Mouse (Mus musculus) forebrain, embryonic 16.5 days (tissue): ENCODE data around the gene Fastkd5. TPM values are rescaled to one million over a fixed set of nuclear protein-coding genes. Genes with fewer than 3 reads are reported as not detected.

Experiments
- ATAC-seq: fragments of 200-750 bp; cut with Nextera tagmentation; 2 replicates; pipeline ENCODE4 v1.8.0; 2017; ENCODE audit warnings: mild to moderate bottlenecking, moderate library complexity
- H3K27ac ChIP-seq: fragments of 300-500 bp; sonication (generic); 2 replicates; pipeline ENCODE4 v1.5.1; 2014; ENCODE audit warnings: low read length, control low read depth
- H3K27me3 ChIP-seq: fragments of 300-500 bp; sonication (generic); replicated peaks from 2 replicates; pipeline ENCODE4 v1.6.1; 2014; ENCODE audit warnings: low read length; ENCODE audit not compliant: control insufficient read depth, insufficient read depth
- H3K36me3 ChIP-seq: fragments of 300-500 bp; sonication (generic); 2 replicates; pipeline ENCODE4 v1.6.1; 2014; ENCODE audit not compliant: control insufficient read depth, insufficient read depth
- H3K4me1 ChIP-seq: fragments of 300-500 bp; sonication (generic); replicated peaks from 2 replicates; pipeline ENCODE4 v1.6.1; 2014; ENCODE audit warnings: low read length; ENCODE audit not compliant: control insufficient read depth, insufficient read depth
- H3K4me2 ChIP-seq: fragments of 300-500 bp; sonication (generic); 2 replicates; pipeline ENCODE4 v1.6.1; 2014; ENCODE audit warnings: mild to moderate bottlenecking, low read length, control low read depth
- H3K4me3 ChIP-seq: fragments of 300-500 bp; sonication (generic); replicated peaks from 2 replicates; pipeline ENCODE4 v1.5.1; 2014; ENCODE audit warnings: mild to moderate bottlenecking, low read length, control low read depth
- H3K9ac ChIP-seq: fragments of 300-500 bp; sonication (generic); replicated peaks from 2 replicates; pipeline ENCODE4 v1.6.1; 2014; ENCODE audit warnings: low read depth, low read length, control low read depth
- H3K9me3 ChIP-seq: fragments of 300-500 bp; sonication (generic); 2 replicates; pipeline ENCODE4 v1.6.1; 2016; ENCODE audit warnings: low read length; ENCODE audit not compliant: control insufficient read depth
- WGBS: fragments of 180-500 bp; shearing (Covaris S2); extraction: QIAGEN DNeasy Blood & Tissue Kit; methylation state at CpG from one replicate; pipeline ENCODE4 v1.1.7; 2014; 5-methylcytosine and 5-hydroxymethylcytosine counted together
- polyA plus RNA-seq: library from polyadenylated mRNA; unstranded; fragments of >200 nt; fragmentation: Nextera tagmentation; extraction: Ambion mirVana; gene quantifications from 2 replicates; pipeline ENCODE4 v1.2.1, GENCODE M21; 2015

The Fastkd5 gene
- polyA plus RNA-seq, 1 experiment from 2014 or later = 12.5 TPM

GRCm38 (mm10) chr2:130618972-130619371, 10.9 kb downstream of the Fastkd5 start:
- no peak overlapping the region for H3K9ac ChIP-seq
- no peaks in the 10 kb centered on the region for H3K4me1 ChIP-seq
- 85% methylated on average over 7 of the region's 7 CpGs for WGBS
- no peak overlapping the region for H3K4me3 ChIP-seq
- H3K9me3 ChIP-seq = no peaks in the 10 kb centered on the region
- ATAC-seq = no peak
- peaks cover 15% of the 10 kb centered on the region for H3K36me3 ChIP-seq
- no peaks in the 10 kb centered on the region for H3K27me3 ChIP-seq
- H3K4me2 ChIP-seq = no peak overlapping the region
- no peak overlapping the region for H3K27ac ChIP-seq

GRCm38 (mm10) chr2:130613091-130613490, 16.7 kb downstream of the Fastkd5 start:
- H3K4me2 ChIP-seq = no peak overlapping the region
- no peaks in the 10 kb centered on the region for H3K4me1 ChIP-seq
- ATAC-seq = no peak
- H3K9me3 ChIP-seq = no peaks in the 10 kb centered on the region
- H3K4me3 ChIP-seq = no peak overlapping the region
- H3K27ac ChIP-seq = no peak overlapping the region
- 60% methylated on average over 3 of the region's 3 CpGs for WGBS
- peaks cover 7% of the 10 kb centered on the region for H3K36me3 ChIP-seq
- H3K27me3 ChIP-seq = no peaks in the 10 kb centered on the region
- H3K9ac ChIP-seq = no peak overlapping the region

GRCm38 (mm10) chr2:130602195-130602594, 27.6 kb downstream of the Fastkd5 start:
- H3K27ac ChIP-seq = no peak overlapping the region
- H3K9me3 ChIP-seq = no peaks in the 10 kb centered on the region
- 85% methylated on average over 4 of the region's 4 CpGs for WGBS
- H3K27me3 ChIP-seq = no peaks in the 10 kb centered on the region
- H3K9ac ChIP-seq = no peak overlapping the region
- H3K4me1 ChIP-seq = no peaks in the 10 kb centered on the region
- H3K4me2 ChIP-seq = no peak overlapping the region
- no peak for ATAC-seq
- H3K4me3 ChIP-seq = no peak overlapping the region
- H3K36me3 ChIP-seq = peaks cover 16% of the 10 kb centered on the region

GRCm38 (mm10) chr2:130598399-130598798, 31.4 kb downstream of the Fastkd5 start:
- Histone ChIP-seq H3K9ac (no peak overlapping the region), H3K4me3 (no peak overlapping the region), H3K36me3 (peaks cover 9% of the 10 kb centered on the region), H3K9me3 (no peaks in the 10 kb centered on the region), H3K27me3 (no peaks in the 10 kb centered on the region), H3K4me1 (no peaks in the 10 kb centered on the region), H3K27ac (no peak overlapping the region), H3K4me2 (no peak overlapping the region)
- ATAC-seq = no peak
- WGBS = 77% methylated on average over 3 of the region's 3 CpGs

GRCm38 (mm10) chr2:130597601-130598010, 32.2 kb downstream of the Fastkd5 start:
- H3K36me3 ChIP-seq = peaks cover 8% of the 10 kb centered on the region
- 20% methylated on average over 1 of the region's 1 CpGs for WGBS
- no peak overlapping the region for H3K4me2 ChIP-seq
- no peaks in the 10 kb centered on the region for H3K27me3 ChIP-seq
- H3K4me3 ChIP-seq = no peak overlapping the region
- no peaks in the 10 kb centered on the region for H3K9me3 ChIP-seq
- H3K4me1 ChIP-seq = no peaks in the 10 kb centered on the region
- H3K27ac ChIP-seq = no peak overlapping the region
- ATAC-seq = peak; percentile 74; the same call in 1 of the 2 replicates
- no peak overlapping the region for H3K9ac ChIP-seq

- WGBS = 90% methylated on average over 1 of the region's 1 CpGs
- no peaks in the 10 kb centered on the region for H3K4me1 ChIP-seq
- no peak overlapping the region for H3K9ac ChIP-seq
- peaks cover 12% of the 10 kb centered on the region for H3K36me3 ChIP-seq
- no peak overlapping the region for H3K4me2 ChIP-seq
- H3K27me3 ChIP-seq = no peaks in the 10 kb centered on the region
- H3K4me3 ChIP-seq = no peak overlapping the region
- no peak for ATAC-seq
- no peaks in the 10 kb centered on the region for H3K9me3 ChIP-seq
- no peak overlapping the region for H3K27ac ChIP-seq
Observed at GRCm38 (mm10) chr2:130595596-130595995, 34.2 kb downstream of the Fastkd5 start.

- no peaks in the 10 kb centered on the region for H3K9me3 ChIP-seq
- H3K36me3 ChIP-seq = peaks cover 5% of the 10 kb centered on the region
- H3K4me2 ChIP-seq = no peak overlapping the region
- no peak overlapping the region for H3K9ac ChIP-seq
- H3K27me3 ChIP-seq = no peaks in the 10 kb centered on the region
- H3K27ac ChIP-seq = no peak overlapping the region
- ATAC-seq = no peak
- no peaks in the 10 kb centered on the region for H3K4me1 ChIP-seq
- WGBS = 92% methylated on average over 2 of the region's 2 CpGs
- H3K4me3 ChIP-seq = no peak overlapping the region
Observed at GRCm38 (mm10) chr2:130591016-130591415, 38.8 kb downstream of the Fastkd5 start.

- H3K4me3 ChIP-seq = no peak overlapping the region
- no peaks in the 10 kb centered on the region for H3K9me3 ChIP-seq
- H3K4me1 ChIP-seq = no peaks in the 10 kb centered on the region
- no peak overlapping the region for H3K4me2 ChIP-seq
- WGBS = 91% methylated on average over 2 of the region's 2 CpGs
- H3K27me3 ChIP-seq = no peaks in the 10 kb centered on the region
- no peak overlapping the region for H3K27ac ChIP-seq
- no peak overlapping the region for H3K9ac ChIP-seq
- peaks cover 5% of the 10 kb centered on the region; the same call in 1 of the 2 replicates for H3K36me3 ChIP-seq
- no peak for ATAC-seq
Observed at GRCm38 (mm10) chr2:130589761-130590160, 40.1 kb downstream of the Fastkd5 start.

GRCm38 (mm10) chr2:130589157-130589556, 40.7 kb downstream of the Fastkd5 start:
- no peaks in the 10 kb centered on the region for H3K27me3 ChIP-seq
- no peaks in the 10 kb centered on the region for H3K9me3 ChIP-seq
- WGBS = 48% methylated on average over 4 of the region's 4 CpGs
- no peak overlapping the region for H3K4me2 ChIP-seq
- no peaks in the 10 kb centered on the region for H3K4me1 ChIP-seq
- H3K27ac ChIP-seq = no peak overlapping the region
- H3K4me3 ChIP-seq = no peak overlapping the region
- no peak overlapping the region for H3K9ac ChIP-seq
- ATAC-seq = no peak
- H3K36me3 ChIP-seq = peaks cover 5% of the 10 kb centered on the region; the same call in 1 of the 2 replicates

- no peak overlapping the region for H3K9ac ChIP-seq
- ATAC-seq = no peak
- H3K27ac ChIP-seq = no peak overlapping the region
- no peaks in the 10 kb centered on the region for H3K4me1 ChIP-seq
- no peaks in the 10 kb centered on the region for H3K9me3 ChIP-seq
- no peak overlapping the region for H3K4me3 ChIP-seq
- H3K36me3 ChIP-seq = peaks cover 5% of the 10 kb centered on the region; the same call in 1 of the 2 replicates
- peaks cover 2% of the 10 kb centered on the region; the same call in 1 of the 2 replicates for H3K27me3 ChIP-seq
- WGBS = 89% methylated on average over 2 of the region's 2 CpGs
- no peak overlapping the region for H3K4me2 ChIP-seq
Observed at GRCm38 (mm10) chr2:130588373-130588772, 41.5 kb downstream of the Fastkd5 start.
